Mouse (Mus musculus) neural tube, embryonic 14.5 days (tissue): ENCODE results near the gene Mchr1. TPM values are rescaled to one million over a fixed set of nuclear protein-coding genes. Genes with fewer than 3 reads are reported as not detected.

Experiments used
- ATAC-seq: fragments of 200-750 bp; cut with Nextera tagmentation; 2 replicates; pipeline ENCODE4 v1.8.0; 2017; ENCODE audit warnings: low read depth, mild to moderate bottlenecking, moderate TSS enrichment, moderate library complexity
- H3K27ac ChIP-seq: fragments of 300-500 bp; sonication (generic); 2 replicates; pipeline ENCODE4 v1.5.1; 2014; ENCODE audit warnings: low read depth, mild to moderate bottlenecking, control low read depth, low read length, moderate library complexity, mixed read lengths
- H3K27me3 ChIP-seq: fragments of 300-500 bp; sonication (generic); 2 replicates; pipeline ENCODE4 v1.6.1; 2014; ENCODE audit warnings: low read length; ENCODE audit not compliant: control insufficient read depth, insufficient read depth
- H3K36me3 ChIP-seq: fragments of 300-500 bp; sonication (generic); 2 replicates; pipeline ENCODE4 v1.6.1; 2014; ENCODE audit warnings: low read length, mixed read lengths; ENCODE audit not compliant: control insufficient read depth, insufficient read depth
- H3K4me1 ChIP-seq: fragments of 300-500 bp; sonication (generic); 2 replicates; pipeline ENCODE4 v1.6.1; 2014; ENCODE audit warnings: low read length; ENCODE audit not compliant: control insufficient read depth, insufficient read depth
- H3K4me2 ChIP-seq: fragments of 300-500 bp; sonication (generic); 2 replicates; pipeline ENCODE4 v1.6.1; 2014; ENCODE audit warnings: mild to moderate bottlenecking, low read depth, low read length, control low read depth
- H3K4me3 ChIP-seq: fragments of 300-500 bp; sonication (generic); 2 replicates; pipeline ENCODE4 v1.5.1; 2014; ENCODE audit warnings: low read depth, low read length, control low read depth, mixed read lengths
- H3K9ac ChIP-seq: fragments of 300-500 bp; sonication (generic); replicated peaks from 2 replicates; pipeline ENCODE4 v1.6.1; 2014; ENCODE audit warnings: low read depth, mild to moderate bottlenecking, control low read depth, low read length, mixed read lengths
- H3K9me3 ChIP-seq: fragments of 300-500 bp; sonication (generic); 2 replicates; pipeline ENCODE4 v1.6.1; 2016; ENCODE audit warnings: low read length; ENCODE audit not compliant: control insufficient read depth
- WGBS: fragments of 180-500 bp; shearing (Covaris S2); extraction: QIAGEN DNeasy Blood & Tissue Kit; methylation state at CpG from one replicate; pipeline ENCODE4 v1.1.7; 2014; 5-methylcytosine and 5-hydroxymethylcytosine counted together
- polyA plus RNA-seq: library from polyadenylated mRNA; unstranded; fragments of >200 nt; fragmentation: Nextera tagmentation; extraction: Ambion mirVana; gene quantifications from 2 replicates; pipeline ENCODE4 v1.2.1, GENCODE M21; 2014

Mchr1 gene
- polyA plus RNA-seq, 1 experiment from 2014 or later, result 3.5 TPM

GRCm38 (mm10) chr15:81278699-81279098 is 43.4 kb downstream of the Mchr1 start:
- Histone ChIP-seq H3K36me3 (no peaks in the 10 kb centered on the region), H3K4me2 (no peak overlapping the region), H3K4me3 (no peak overlapping the region), H3K4me1 (0 out of 2 replicates have a peak, but pooled peaks cover 7% of the 10 kb centered on the region), H3K27me3 (no peaks in the 10 kb centered on the region), H3K9me3 (no peaks in the 10 kb centered on the region), H3K9ac (no peak overlapping the region), H3K27ac (no peak overlapping the region)
- WGBS, result 78% methylated on average over 6 of the region's 6 CpGs
- ATAC-seq, result no peak

GRCm38 (mm10) chr15:81284121-81284734 is 48.9 kb downstream of the Mchr1 start:
- Histone ChIP-seq H3K9me3 (no peaks in the 10 kb centered on the region), H3K27ac (no peak overlapping the region), H3K4me1 (no peaks in the 10 kb centered on the region), H3K4me3 (no peak overlapping the region), H3K4me2 (no peak overlapping the region), H3K9ac (no peak overlapping the region), H3K27me3 (no peaks in the 10 kb centered on the region), H3K36me3 (no peaks in the 10 kb centered on the region)
- no peak for ATAC-seq
- 83% methylated on average over 9 of the region's 9 CpGs for WGBS

Other genes with a start within 250 kb of the Mchr1 start
- gene Mrtfa, start 44.7 kb upstream of the Mchr1 start, polyA plus RNA-seq, result 31.3 and 32.4 TPM in 2 replicates
- gene Slc25a17, start 125.3 kb downstream of the Mchr1 start, polyA plus RNA-seq, result 148 and 157 TPM in 2 replicates
- gene St13, start 164.6 kb downstream of the Mchr1 start, polyA plus RNA-seq, result 173 and 184 TPM in 2 replicates
- gene Xpnpep3, start 164.6 kb downstream of the Mchr1 start, polyA plus RNA-seq, result 6.6 and 8.0 TPM in 2 replicates
- gene Dnajb7, start 172.8 kb downstream of the Mchr1 start, polyA plus RNA-seq, result 0.90 and 1.7 TPM in 2 replicates
- 454 and 456 TPM in 2 replicates for gene Rbx1, start 230.8 kb downstream of the Mchr1 start, polyA plus RNA-seq